Mouse (Mus musculus) liver, embryonic 14.5 days (tissue): ENCODE results near the gene Tgfb2.

Experiments
- CTCF ChIP-seq: IDR thresholded peaks from 2 replicates; pipeline ENCODE4 v1.5.1; 2016; ENCODE audit warnings: antibody characterized with exemption, low read depth, control low read depth
- EP300 ChIP-seq: IDR thresholded peaks from 2 replicates; pipeline ENCODE4 v1.6.1; 2016; ENCODE audit warnings: antibody characterized with exemption, low read depth

- TF ChIP-seq EP300 (no peak), CTCF (no peak)
These were observed 121.9 kb downstream of the Tgfb2 start for GRCm38 (mm10) chr1:186583933-186584332.
